Mouse (Mus musculus) layer of hippocampus, postnatal 10 days (tissue): ENCODE measurements at regions not wholly inside any gene's neighbourhood (a gene's known extent, or its start where the extent isn't known, plus 50 kb on each side); places are given as distances from the start of the nearest gene placed in this dataset.

Source experiments
- DNase-seq, 2 experiments: peaks; one replicate each; pipeline ENCODE4 v3.0.0; 2021; ENCODE audit warnings: low spot score in 2 of 2

GRCm38 (mm10) chr8:51032386-51032785, 2188.6 kb upstream of the Tenm3 start:
- DNase-seq = no peak

GRCm38 (mm10) chr8:51010508-51010907, 2166.8 kb upstream of the Tenm3 start:
- DNase-seq = no peak

GRCm38 (mm10) chr8:50967386-50967785, 2123.6 kb upstream of the Tenm3 start:
- peak; percentile 30 to 62 for DNase-seq

GRCm38 (mm10) chr8:50917540-50917939, 2073.8 kb upstream of the Tenm3 start:
- no peak for DNase-seq

GRCm38 (mm10) chr8:50916733-50917113, 2073.0 kb upstream of the Tenm3 start:
- DNase-seq = no peak

- DNase-seq = peak; percentile 52 to 70
Measured at GRCm38 (mm10) chr8:50915876-50916732, 2072.4 kb upstream of the Tenm3 start.

GRCm38 (mm10) chr8:50915259-50915875, 2071.6 kb upstream of the Tenm3 start:
- peak; percentile 22 to 46 for DNase-seq

- no peak for DNase-seq
Measured at GRCm38 (mm10) chr8:50914615-50915014, 2070.9 kb upstream of the Tenm3 start.

- no peak for DNase-seq
Measured at GRCm38 (mm10) chr8:50878198-50878597, 2034.4 kb upstream of the Tenm3 start.
